Mouse (Mus musculus) testis, adult 2 months (tissue): Measurements from ENCODE around the gene Kcnmb1. TPM values are rescaled to one million over a fixed set of nuclear protein-coding genes. Genes with fewer than 3 reads are reported as not detected.
A peak's percentile ranks its signal among the peaks of the same experiment; 100 is the strongest.

Experiments used
- H3K27ac ChIP-seq: fragments of 200-500 bp; 2 replicates; pipeline ENCODE4 v1.5.1; 2012; ENCODE audit warnings: low read depth, low read length; ENCODE audit not compliant: control insufficient read depth, insufficient read depth
- H3K27me3 ChIP-seq: fragments of 200-500 bp; 2 replicates; pipeline ENCODE4 v1.6.1; 2012; ENCODE audit warnings: mild to moderate bottlenecking, low read length, moderate library complexity; ENCODE audit not compliant: control insufficient read depth, insufficient read depth
- H3K36me3 ChIP-seq: fragments of 200-500 bp; 2 replicates; pipeline ENCODE4 v1.6.1; 2012; ENCODE audit warnings: mild to moderate bottlenecking, low read length; ENCODE audit not compliant: control insufficient read depth, insufficient read depth
- H3K4me1 ChIP-seq: fragments of 200-500 bp; 2 replicates; pipeline ENCODE4 v1.6.1; 2012; ENCODE audit warnings: low read length; ENCODE audit not compliant: control insufficient read depth, insufficient read depth
- H3K4me3 ChIP-seq: fragments of 200-500 bp; 2 replicates; pipeline ENCODE4 v1.5.1; 2012; ENCODE audit warnings: low read depth, mild to moderate bottlenecking, low read length, moderate library complexity, mixed read lengths; ENCODE audit not compliant: control insufficient read depth
- CTCF ChIP-seq: fragments of 200-500 bp; IDR thresholded peaks from 2 replicates; pipeline ENCODE4 v1.5.1; 2012; ENCODE audit warnings: low read depth, mild to moderate bottlenecking, inconsistent platforms, low read length, moderate library complexity; ENCODE audit not compliant: control insufficient read depth, insufficient read depth, insufficient replicate concordance
- POLR2A ChIP-seq: fragments of 200-500 bp; IDR thresholded peaks from 2 replicates; pipeline ENCODE4 v1.6.1; 2012; ENCODE audit warnings: low read depth, mild to moderate bottlenecking, inconsistent platforms, low read length, moderate library complexity; ENCODE audit not compliant: control insufficient read depth
- polyA plus RNA-seq: library from polyadenylated mRNA; depleted of rRNA; stranded (reverse); fragments of >200 nt; gene quantifications from 2 replicates; pipeline ENCODE4 v1.2.3, GENCODE M21; 2012

Gene Kcnmb1
- polyA plus RNA-seq, 1 experiment: 0.20 TPM

DNA sequence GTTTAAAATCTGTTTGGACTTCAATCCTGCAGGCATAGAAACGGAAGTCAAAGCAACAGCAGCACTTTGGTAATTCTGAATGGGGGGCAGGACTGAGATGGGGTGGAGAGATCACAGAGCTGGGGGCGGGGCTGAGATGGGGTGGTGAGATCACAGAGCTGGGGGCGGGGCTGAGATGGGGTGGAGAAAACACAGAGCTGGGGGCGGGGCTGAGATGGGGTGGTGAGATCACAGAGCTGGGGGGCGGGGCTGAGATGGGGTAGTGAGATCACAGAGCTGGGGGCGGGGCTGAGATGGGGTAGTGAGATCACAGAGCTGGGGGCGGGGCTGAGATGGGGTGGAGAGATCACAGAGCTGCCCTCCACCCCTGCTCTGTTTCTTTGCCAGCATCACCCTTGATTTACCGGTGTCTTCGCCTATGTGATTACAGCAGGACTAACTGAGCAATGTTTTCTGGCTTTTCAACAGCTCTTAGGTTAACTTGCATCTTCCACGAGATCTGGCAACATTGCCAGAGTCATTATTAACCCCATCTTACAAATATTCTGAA, 30.9 kb upstream of the Kcnmb1 start:
- Histone ChIP-seq H3K4me3 (peak overlapping the region; percentile 73), H3K27me3 (no peaks in the 10 kb centered on the region), H3K4me1 (peaks cover 12% of the 10 kb centered on the region), H3K27ac (peak overlapping the region; percentile 73), H3K36me3 (no peaks in the 10 kb centered on the region)
- TF ChIP-seq POLR2A (peak; percentile 52; the same call in 1 of the 2 replicates), CTCF (no peak)

GRCm38 (mm10) chr11:33932386-33933111, 30.3 kb upstream of the Kcnmb1 start:
- Histone ChIP-seq H3K27ac (peak overlapping the region; percentile 73), H3K4me3 (peak overlapping the region; percentile 64), H3K4me1 (peaks cover 12% of the 10 kb centered on the region), H3K36me3 (no peaks in the 10 kb centered on the region), H3K27me3 (no peaks in the 10 kb centered on the region)
- TF ChIP-seq POLR2A: no peak
- no peak for TF ChIP-seq CTCF

DNA sequence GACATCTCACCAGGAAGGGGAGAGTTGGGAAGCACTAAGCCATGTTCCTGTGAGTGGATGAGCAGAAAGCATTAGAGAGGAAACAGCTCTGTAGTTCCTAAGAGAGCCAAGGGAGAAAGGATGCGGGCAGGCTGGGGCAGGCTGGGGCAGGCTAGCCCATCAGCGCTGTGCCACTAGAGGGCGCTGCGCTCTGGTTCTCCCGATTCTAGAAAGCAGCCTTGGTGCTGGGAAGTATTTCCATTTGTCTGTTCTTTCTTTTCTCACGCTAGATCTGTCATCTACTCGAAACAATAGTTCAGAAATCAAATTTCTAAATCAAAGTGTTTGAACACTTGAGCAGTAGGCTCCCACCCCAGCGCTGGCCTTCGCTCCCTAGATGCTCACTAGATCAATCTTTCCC, 28.5 kb upstream of the Kcnmb1 start:
- Histone ChIP-seq H3K4me1 (peaks cover 10% of the 10 kb centered on the region), H3K27me3 (no peaks in the 10 kb centered on the region), H3K27ac (no peak overlapping the region), H3K36me3 (no peaks in the 10 kb centered on the region), H3K4me3 (peak overlapping the region; percentile 81)
- TF ChIP-seq CTCF: peak; percentile 89
- no peak for TF ChIP-seq POLR2A

GRCm38 (mm10) chr11:33937641-33938040, 25.2 kb upstream of the Kcnmb1 start:
- Histone ChIP-seq H3K4me3 (no peak overlapping the region), H3K4me1 (peaks cover 6% of the 10 kb centered on the region), H3K36me3 (no peaks in the 10 kb centered on the region), H3K27ac (no peak overlapping the region), H3K27me3 (no peaks in the 10 kb centered on the region)
- TF ChIP-seq CTCF (no peak), POLR2A (no peak)

DNA sequence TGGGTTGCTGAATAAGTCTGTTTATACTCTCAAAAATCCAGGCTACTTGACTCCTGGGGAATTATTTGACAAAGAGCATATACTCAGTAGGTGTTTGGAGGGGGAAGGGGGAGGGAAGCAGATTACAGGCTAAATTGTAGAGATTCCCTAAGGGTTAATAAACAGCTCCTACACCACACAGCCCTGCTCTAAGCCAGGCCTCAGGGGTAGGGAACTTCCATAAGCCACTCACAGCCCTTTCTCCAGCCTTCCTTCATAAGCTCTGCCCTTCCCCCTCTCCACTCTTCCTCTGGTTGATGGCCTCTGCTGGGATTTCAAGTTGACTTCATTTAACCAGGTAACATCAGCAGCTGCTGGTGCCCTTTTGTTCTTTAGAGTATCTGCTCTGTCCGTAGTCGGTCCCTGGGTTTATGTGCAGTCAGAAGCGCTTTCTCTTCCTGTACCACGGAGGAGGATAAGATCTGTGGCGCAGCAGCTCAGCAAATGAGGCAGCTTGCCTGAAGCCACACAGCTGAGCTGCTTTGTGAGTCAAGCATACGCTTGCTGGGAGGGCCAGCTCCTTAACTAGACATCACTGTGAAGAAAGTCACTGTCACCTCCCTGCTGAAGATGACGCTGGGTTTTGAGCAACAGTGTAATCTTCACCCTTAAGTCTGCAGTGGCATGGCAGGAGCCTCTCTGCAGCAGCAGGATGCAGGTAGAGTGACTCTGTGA, 24.1 kb upstream of the Kcnmb1 start:
- Histone ChIP-seq H3K36me3 (no peaks in the 10 kb centered on the region), H3K4me3 (no peak overlapping the region), H3K27me3 (no peaks in the 10 kb centered on the region), H3K4me1 (peaks cover 3% of the 10 kb centered on the region; the same call in 1 of the 2 replicates), H3K27ac (no peak overlapping the region)
- no peak for TF ChIP-seq POLR2A

DNA sequence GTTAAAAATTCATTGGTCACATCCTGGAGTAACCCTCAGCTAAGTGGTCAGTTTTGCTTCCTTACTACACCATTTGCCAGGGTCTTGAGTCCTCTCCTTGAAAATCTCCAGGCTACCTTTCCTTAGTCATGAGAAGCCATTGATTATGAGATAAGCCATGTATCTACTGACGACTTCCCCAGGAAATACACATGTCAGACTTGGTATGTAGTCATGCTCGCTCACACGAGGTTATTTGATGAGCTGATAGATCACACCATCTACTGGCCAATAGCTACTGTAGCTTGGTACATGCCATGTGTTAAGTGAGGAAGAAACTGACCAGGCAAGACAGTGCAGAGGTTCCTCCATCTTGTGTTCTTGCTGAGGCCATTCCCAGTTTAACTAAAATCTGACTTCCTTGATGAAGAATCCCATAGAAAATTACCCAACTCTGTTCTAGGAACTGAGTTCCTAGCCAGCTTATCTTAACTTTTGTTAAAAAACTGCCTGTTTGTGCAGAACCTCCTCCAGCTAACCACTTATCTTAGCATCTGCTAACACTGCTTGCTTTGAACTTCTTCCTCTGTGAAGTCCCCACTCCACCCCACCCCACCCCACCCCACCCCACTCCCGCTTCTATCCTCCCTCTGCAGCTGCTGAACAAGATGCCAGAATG, 23.2 kb upstream of the Kcnmb1 start:
- H3K4me3 ChIP-seq: no peak overlapping the region
- no peaks in the 10 kb centered on the region for H3K36me3 ChIP-seq
- H3K27ac ChIP-seq: no peak overlapping the region
- H3K27me3 ChIP-seq: no peaks in the 10 kb centered on the region
- no peaks in the 10 kb centered on the region for H3K4me1 ChIP-seq
- TF ChIP-seq CTCF (no peak), POLR2A (no peak)

GRCm38 (mm10) chr11:33943565-33943964, 19.2 kb upstream of the Kcnmb1 start:
- no peak for TF ChIP-seq CTCF
- no peak for TF ChIP-seq POLR2A
- no peaks in the 10 kb centered on the region for H3K4me1 ChIP-seq
- H3K27me3 ChIP-seq: no peaks in the 10 kb centered on the region
- no peak overlapping the region for H3K4me3 ChIP-seq
- no peaks in the 10 kb centered on the region for H3K36me3 ChIP-seq
- no peak overlapping the region for H3K27ac ChIP-seq
